Mouse (Mus musculus) T-helper 1 cell (primary cell): ENCODE measurements at regions not wholly inside any gene's neighbourhood (a gene's known extent, or its start where the extent isn't known, plus 50 kb on each side); places are given as distances from the start of the nearest gene placed in this dataset.

Source experiments
- in situ Hi-C: fragments of 300-600 bp; cut with MboI, MseI; formaldehyde crosslinking; loops from one replicate; pipeline ENCODE4 v1.15.1; 2025; ENCODE audit warnings: high pct_unique_total_duplicates

DNA sequence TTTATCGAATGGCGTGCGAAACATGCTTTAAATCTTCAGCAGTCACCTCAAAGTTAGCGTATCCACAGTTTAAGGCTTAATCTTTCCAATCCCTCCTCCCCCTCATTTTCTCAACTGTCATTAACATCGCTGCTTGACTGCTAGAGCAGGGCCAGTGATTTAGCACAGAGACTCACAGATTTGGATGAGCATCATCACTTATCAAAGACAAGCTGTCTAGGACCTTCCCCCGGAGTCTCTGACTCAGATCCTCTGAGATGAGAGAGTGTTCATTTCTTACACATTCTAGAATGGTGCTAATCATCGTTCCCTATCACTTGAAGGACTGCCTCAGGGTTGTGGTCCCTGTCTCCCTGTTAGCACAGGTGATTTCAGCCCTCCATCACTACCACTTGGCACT is 112.1 kb upstream of the Tmem132c start:
- in situ Hi-C loops = loop anchor here (10.0 kb wide), 1 partner anchor 855 kb away; no protein-coding TSS in a partner anchor

GRCm38 (mm10) chr5:127134441-127134840 is 107.2 kb upstream of the Tmem132c start:
- in situ Hi-C loops = no loop called here

DNA sequence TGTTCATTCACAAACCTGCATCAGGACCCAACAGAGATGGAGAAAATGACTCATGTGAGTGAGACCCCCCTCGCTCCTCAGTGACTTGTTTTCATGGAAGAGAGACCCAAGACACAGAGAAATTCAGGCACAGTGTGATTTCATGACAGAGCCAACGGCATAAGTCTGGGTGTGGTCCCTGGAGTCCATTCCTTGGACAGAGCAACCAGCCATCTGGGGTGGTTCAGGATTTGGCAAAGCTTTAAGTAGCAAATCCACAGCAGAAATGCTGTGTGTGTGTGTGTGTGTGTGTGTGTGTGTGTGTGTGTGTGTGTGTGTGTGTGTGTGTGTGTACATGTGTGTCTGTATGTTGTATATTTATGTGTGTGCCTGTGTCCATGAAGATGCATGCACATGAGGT is 101.0 kb upstream of the Tmem132c start:
- in situ Hi-C loops = no loop called here

DNA sequence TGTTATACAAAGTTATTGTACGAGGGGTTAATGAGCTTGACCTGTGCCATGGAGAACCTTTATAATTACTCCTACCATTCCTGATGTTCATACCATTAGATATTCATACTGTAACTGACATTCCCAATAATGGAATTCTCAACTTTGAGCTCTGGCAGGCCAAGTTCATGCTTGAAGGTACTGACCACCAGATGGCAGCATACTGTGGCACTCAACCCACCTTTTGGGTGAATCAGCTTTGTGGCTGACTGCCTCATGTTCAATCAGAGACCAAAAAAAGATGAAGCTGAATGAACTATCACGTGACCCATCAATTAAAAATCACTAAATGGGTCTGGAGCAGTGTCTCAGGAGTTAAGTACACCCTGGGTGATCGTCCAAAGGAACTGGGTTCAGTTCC is 81.3 kb upstream of the Tmem132c start:
- in situ Hi-C loops = no loop called here

DNA sequence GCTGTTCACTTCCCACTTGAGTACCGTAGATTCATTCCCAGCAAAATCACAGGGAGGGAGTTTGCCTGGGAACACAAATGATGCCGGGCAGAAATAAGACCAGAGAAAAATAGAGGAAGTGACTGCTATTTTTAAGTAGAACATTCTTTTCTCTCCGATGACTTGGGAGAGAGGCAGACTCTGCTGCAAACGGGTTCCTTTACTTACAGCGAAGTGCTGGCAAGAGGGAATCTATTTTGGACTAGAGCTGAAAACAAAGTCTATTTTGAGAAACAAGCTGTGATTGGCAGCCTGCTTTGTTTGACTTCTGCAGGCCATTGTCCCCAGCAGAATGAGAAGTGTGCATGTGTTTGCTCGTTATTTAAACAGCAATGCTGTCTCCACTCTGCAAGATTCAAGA is 78.2 kb upstream of the Tmem132c start:
- in situ Hi-C loops = no loop called here

DNA sequence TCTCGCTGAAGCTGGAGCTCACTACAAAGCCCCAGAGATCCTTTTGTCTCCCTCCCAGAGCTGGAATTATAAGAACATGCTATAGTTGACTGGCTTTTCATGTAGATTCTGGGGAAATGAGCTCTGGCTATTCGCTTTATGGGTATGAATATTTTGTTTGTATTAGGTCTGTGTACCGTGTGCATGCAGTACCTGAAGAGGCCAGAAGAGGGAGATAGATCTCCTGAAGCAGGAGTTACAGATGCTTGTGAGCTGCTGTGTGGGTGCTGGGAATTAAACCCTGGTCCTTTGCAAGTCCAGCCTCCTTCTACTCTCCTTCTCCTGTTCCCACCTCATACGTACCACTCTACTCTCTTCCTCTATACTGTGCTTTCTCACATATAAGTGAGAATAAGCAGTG is 52.6 kb upstream of the Tmem132c start:
- in situ Hi-C loops = no loop called here
